Mouse (Mus musculus) limb, embryonic 14.5 days (tissue): ENCODE measurements around the gene Exoc6b. TPM values are rescaled to one million over a fixed set of nuclear protein-coding genes. Genes with fewer than 3 reads are reported as not detected.
"Not testable (repeated sequence)": the region's sequence is repeated elsewhere in the genome, so short reads cannot be mapped to it uniquely, and the experiment has no call there.

Experiments used
- ATAC-seq: fragments of 200-750 bp; cut with Nextera tagmentation; 2 replicates; pipeline ENCODE4 v1.8.0; 2017; ENCODE audit warnings: low read depth, moderate number of reproducible peaks, moderate TSS enrichment; ENCODE audit not compliant: low FRiP score
- DNase-seq: peaks from one replicate; pipeline ENCODE4 v3.0.0-alpha.2; 2015; ENCODE audit warnings: low spot score
- H3K27ac ChIP-seq: fragments of 300-500 bp; sonication (generic); replicated peaks from 2 replicates; pipeline ENCODE4 v1.5.1; 2014; ENCODE audit warnings: low read depth, mild to moderate bottlenecking, low read length, moderate library complexity, mixed read lengths
- H3K27me3 ChIP-seq: fragments of 300-500 bp; sonication (generic); 2 replicates; pipeline ENCODE4 v1.6.1; 2014; ENCODE audit warnings: low read length, mixed read lengths; ENCODE audit not compliant: control insufficient read depth, insufficient read depth
- H3K36me3 ChIP-seq: fragments of 300-500 bp; sonication (generic); 2 replicates; pipeline ENCODE4 v1.6.1; 2014; ENCODE audit warnings: mild to moderate bottlenecking, low read length, moderate library complexity, mixed read lengths; ENCODE audit not compliant: control insufficient read depth, insufficient read depth
- H3K4me1 ChIP-seq: fragments of 300-500 bp; sonication (generic); 2 replicates; pipeline ENCODE4 v1.6.1; 2014; ENCODE audit warnings: antibody characterized with exemption, low read length, mixed read lengths; ENCODE audit not compliant: control insufficient read depth, insufficient read depth
- H3K4me2 ChIP-seq: fragments of 300-500 bp; sonication (generic); replicated peaks from 2 replicates; pipeline ENCODE4 v1.6.1; 2014; ENCODE audit warnings: low read depth, mild to moderate bottlenecking, low read length, moderate library complexity; ENCODE audit not compliant: severe bottlenecking
- H3K4me3 ChIP-seq: fragments of 300-500 bp; sonication (generic); replicated peaks from 2 replicates; pipeline ENCODE4 v1.5.1; 2014; ENCODE audit warnings: low read length
- H3K9ac ChIP-seq: fragments of 300-500 bp; sonication (generic); 2 replicates; pipeline ENCODE4 v1.6.1; 2014; ENCODE audit warnings: mild to moderate bottlenecking, low read depth, low read length, moderate library complexity; ENCODE audit not compliant: severe bottlenecking
- H3K9me3 ChIP-seq: fragments of 300-500 bp; sonication (generic); 2 replicates; pipeline ENCODE4 v1.6.1; 2016; ENCODE audit warnings: low read length; ENCODE audit not compliant: control insufficient read depth
- POLR2A ChIP-seq: fragments of 200-500 bp; IDR thresholded peaks from 2 replicates; pipeline ENCODE4 v1.8.0; 2012; ENCODE audit warnings: inconsistent platforms, mild to moderate bottlenecking, moderate library complexity, borderline replicate concordance; ENCODE audit not compliant: insufficient read depth, insufficient read length; ENCODE audit errors: extremely low read depth
- WGBS: fragments of 180-500 bp; shearing (Covaris S2); extraction: QIAGEN DNeasy Blood & Tissue Kit; methylation state at CpG from one replicate; pipeline ENCODE4 v1.1.7; 2014; 5-methylcytosine and 5-hydroxymethylcytosine counted together
- polyA plus RNA-seq, 2 experiments: library from polyadenylated mRNA; depleted of rRNA in 1 of 2; stranded (reverse) in 1 of 2; unstranded in 1 of 2; fragments of >200 nt; fragmentation: Nextera tagmentation in 1 of 2; extraction: Ambion mirVana in 1 of 2; gene quantifications; 2 replicates each; pipeline versions ENCODE4 v1.2.1 to v1.2.3; 2012 to 2014

Exoc6b gene
- polyA plus RNA-seq, 2 experiments: 16.1 to 40.7 TPM

DNA sequence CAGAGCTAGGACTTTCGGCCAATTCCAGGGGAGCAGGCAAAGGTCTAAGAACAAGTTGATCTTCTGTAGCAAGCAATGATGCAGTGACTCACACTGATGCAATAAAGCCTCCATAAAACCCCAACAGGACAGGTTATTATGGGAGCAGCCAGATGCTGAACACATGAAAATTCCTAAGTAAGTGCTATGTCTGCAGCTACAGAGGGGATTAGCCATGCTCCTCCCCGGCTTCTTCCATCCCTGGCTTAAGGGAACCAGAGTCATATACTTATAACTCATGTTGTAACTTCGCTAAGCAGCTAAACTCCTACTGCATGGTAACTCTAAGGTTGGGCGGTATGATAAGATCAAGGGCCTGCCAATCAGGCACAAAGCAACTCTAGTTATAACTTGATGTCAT is 18.1 kb upstream of the Exoc6b start:
- ATAC-seq: no peak
- H3K27ac ChIP-seq: no peak overlapping the region
- H3K36me3 ChIP-seq: no peaks in the 10 kb centered on the region
- H3K4me1 ChIP-seq: no peaks in the 10 kb centered on the region
- H3K27me3 ChIP-seq: no peaks in the 10 kb centered on the region
- peak; percentile 56 for DNase-seq
- no peak overlapping the region for H3K4me2 ChIP-seq
- H3K9me3 ChIP-seq: no peaks in the 10 kb centered on the region
- TF ChIP-seq POLR2A: no peak
- H3K4me3 ChIP-seq: no peak overlapping the region
- H3K9ac ChIP-seq: no peak overlapping the region
- 40% methylated on average over 4 of the region's 4 CpGs for WGBS

DNA sequence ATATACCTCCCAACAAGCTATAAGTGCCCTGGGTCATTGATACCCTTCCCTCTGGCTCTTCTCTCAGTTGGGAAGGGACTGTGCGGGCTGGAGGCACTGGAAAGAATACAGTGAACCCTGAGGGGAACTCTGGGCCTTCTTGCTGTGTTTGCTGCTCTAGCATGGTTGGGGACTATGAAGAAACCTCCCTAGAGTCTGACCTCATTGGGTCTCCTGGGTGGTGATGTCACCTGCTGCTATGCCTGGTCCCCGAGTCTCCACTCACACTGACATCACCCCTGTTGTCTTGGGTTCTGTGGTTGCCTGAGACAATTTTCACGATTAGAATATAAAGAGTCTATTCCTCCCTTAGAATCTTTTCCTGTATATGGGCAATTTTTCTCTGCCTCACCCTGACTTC is 17.3 kb upstream of the Exoc6b start:
- no peaks in the 10 kb centered on the region for H3K36me3 ChIP-seq
- DNase-seq: no peak
- TF ChIP-seq POLR2A: no peak
- H3K4me2 ChIP-seq: no peak overlapping the region
- H3K4me1 ChIP-seq: no peaks in the 10 kb centered on the region
- H3K27me3 ChIP-seq: no peaks in the 10 kb centered on the region
- no peak for ATAC-seq
- no peaks in the 10 kb centered on the region for H3K9me3 ChIP-seq
- 69% methylated on average over 3 of the region's 3 CpGs for WGBS
- H3K9ac ChIP-seq: no peak overlapping the region
- no peak overlapping the region for H3K4me3 ChIP-seq
- H3K27ac ChIP-seq: no peak overlapping the region

- not testable (repeated sequence) for H3K36me3 ChIP-seq, H3K9ac ChIP-seq, H3K27me3 ChIP-seq, H3K4me2 ChIP-seq, H3K27ac ChIP-seq, H3K9me3 ChIP-seq, H3K4me1 ChIP-seq, H3K4me3 ChIP-seq, DNase-seq, ATAC-seq
- WGBS: 84% methylated on average over 29 of the region's 29 CpGs
Measured at GRCm38 (mm10) chr6:85076179-85076720, 6.9 kb upstream of the Exoc6b start.

GRCm38 (mm10) chr6:85074996-85075395 is 5.7 kb upstream of the Exoc6b start:
- DNase-seq (no peak), ATAC-seq (no peak)
- 18% methylated on average over 2 of the region's 2 CpGs for WGBS
- Histone ChIP-seq H3K27ac (no peak overlapping the region), H3K9me3 (no peaks in the 10 kb centered on the region), H3K4me3 (no peak overlapping the region), H3K27me3 (no peaks in the 10 kb centered on the region), H3K36me3 (no peaks in the 10 kb centered on the region), H3K4me2 (no peak overlapping the region), H3K9ac (no peak overlapping the region), H3K4me1 (no peaks in the 10 kb centered on the region)
- no peak for TF ChIP-seq POLR2A

GRCm38 (mm10) chr6:85068322-85069022 is 841 bp downstream of the Exoc6b start:
- DNase-seq: no peak
- H3K27ac ChIP-seq: no peak overlapping the region; the same call in 1 of the 2 replicates
- ATAC-seq: peak; percentile 25; the same call in 1 of the 2 replicates

GRCm38 (mm10) chr6:85057641-85058040 is 11.7 kb downstream of the Exoc6b start:
- WGBS: 72% methylated on average over 1 of the region's 1 CpGs
- ATAC-seq: no peak
- TF ChIP-seq POLR2A: no peak

More at GRCm38 (mm10) chr6:85068322-85069022, 841 bp downstream of the Exoc6b start:
- H3K4me3 ChIP-seq: peak overlapping the region; percentile 91
- H3K4me1 ChIP-seq: peaks cover 6% of the 10 kb centered on the region; the same call in 1 of the 2 replicates
- WGBS: 5% methylated on average over 17 of the region's 17 CpGs
- no peaks in the 10 kb centered on the region for H3K36me3 ChIP-seq
- H3K9me3 ChIP-seq: no peaks in the 10 kb centered on the region
- H3K4me2 ChIP-seq: peak overlapping the region; percentile 54
- H3K9ac ChIP-seq: peak overlapping the region; percentile 89
- H3K27me3 ChIP-seq: no peaks in the 10 kb centered on the region
- no peak for TF ChIP-seq POLR2A

More at GRCm38 (mm10) chr6:85057641-85058040, 11.7 kb downstream of the Exoc6b start:
- H3K27me3 ChIP-seq: no peaks in the 10 kb centered on the region
- H3K4me2 ChIP-seq: no peak overlapping the region
- no peak overlapping the region for H3K9ac ChIP-seq
- DNase-seq: no peak
- no peaks in the 10 kb centered on the region for H3K9me3 ChIP-seq
- no peaks in the 10 kb centered on the region for H3K4me1 ChIP-seq
- no peaks in the 10 kb centered on the region for H3K36me3 ChIP-seq
- H3K27ac ChIP-seq: no peak overlapping the region
- H3K4me3 ChIP-seq: no peak overlapping the region
